Mouse (Mus musculus) olfactory bulb, adult 2 months (tissue): ENCODE measurements around the gene Fam172a. TPM values are rescaled to one million over a fixed set of nuclear protein-coding genes. Genes with fewer than 3 reads are reported as not detected.

Source experiments
- H3K27ac ChIP-seq: fragments of 200-500 bp; 2 replicates; pipeline ENCODE4 v1.5.1; 2012; ENCODE audit warnings: low read depth, low read length; ENCODE audit not compliant: insufficient read depth
- H3K4me1 ChIP-seq: fragments of 200-500 bp; 2 replicates; pipeline ENCODE4 v1.6.1; 2012; ENCODE audit warnings: low read length; ENCODE audit not compliant: control insufficient read depth, insufficient read depth
- H3K4me3 ChIP-seq: fragments of 200-500 bp; 2 replicates; pipeline ENCODE4 v1.5.1; 2012; ENCODE audit warnings: mild to moderate bottlenecking, low read depth, low read length, moderate library complexity; ENCODE audit not compliant: insufficient read depth
- CTCF ChIP-seq: fragments of 200-500 bp; IDR thresholded peaks from 2 replicates; pipeline ENCODE4 v1.5.1; 2012; ENCODE audit warnings: low read depth, mild to moderate bottlenecking, low read length, moderate library complexity; ENCODE audit not compliant: insufficient read depth
- POLR2A ChIP-seq: fragments of 200-500 bp; IDR thresholded peaks from 2 replicates; pipeline ENCODE4 v1.6.1; 2012; ENCODE audit warnings: mild to moderate bottlenecking, low read depth, low read length, moderate library complexity; ENCODE audit not compliant: insufficient read depth
- WGBS: fragments of 180-500 bp; shearing (Covaris S2); methylation state at CpG from one replicate; pipeline ENCODE4 v1.1.7; 2018; 5-methylcytosine and 5-hydroxymethylcytosine counted together
- polyA plus RNA-seq: library from polyadenylated mRNA; stranded (reverse); fragments of >200 nt; gene quantifications from 2 replicates; pipeline ENCODE4 v1.2.4, GENCODE M21; 2012; ENCODE audit warnings: low replicate concordance; ENCODE audit not compliant: missing spikeins, insufficient read depth, insufficient read length

The Fam172a gene
- polyA plus RNA-seq, 1 experiment: not detected

DNA sequence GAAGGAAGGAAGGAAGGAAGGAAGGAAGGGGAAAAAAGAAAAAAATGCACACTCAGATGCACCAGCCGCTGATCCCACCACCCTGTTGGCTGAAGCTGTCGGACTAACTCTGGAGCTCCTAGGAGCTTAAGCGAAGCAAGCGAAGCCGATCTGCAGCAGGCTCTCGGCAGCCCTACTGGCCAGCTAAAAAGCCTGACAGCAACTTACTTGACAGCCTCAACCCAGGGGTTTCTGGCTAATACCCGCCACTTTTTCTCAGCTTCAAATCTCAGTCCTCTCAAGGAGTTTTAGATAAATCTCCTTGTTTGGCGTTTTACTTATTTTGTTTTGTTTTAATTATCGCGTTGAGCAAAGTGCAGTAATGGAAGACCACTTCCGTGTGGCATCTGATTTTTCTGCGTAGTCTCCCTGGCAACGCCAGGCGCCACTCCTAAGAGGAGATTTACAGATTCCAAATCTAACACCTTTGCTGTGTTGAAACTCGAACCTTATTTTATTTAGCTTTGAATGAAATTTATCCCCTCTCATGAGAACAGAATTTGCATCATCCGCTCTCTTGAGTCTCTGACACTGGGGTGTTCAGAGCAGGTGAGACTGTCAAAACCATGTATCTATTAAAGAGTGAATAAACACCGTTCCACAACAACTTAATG is 470.3 kb downstream of the Fam172a start:
- 7% methylated on average over 17 of the region's 17 CpGs for WGBS
- no peak overlapping the region for H3K27ac ChIP-seq

DNA sequence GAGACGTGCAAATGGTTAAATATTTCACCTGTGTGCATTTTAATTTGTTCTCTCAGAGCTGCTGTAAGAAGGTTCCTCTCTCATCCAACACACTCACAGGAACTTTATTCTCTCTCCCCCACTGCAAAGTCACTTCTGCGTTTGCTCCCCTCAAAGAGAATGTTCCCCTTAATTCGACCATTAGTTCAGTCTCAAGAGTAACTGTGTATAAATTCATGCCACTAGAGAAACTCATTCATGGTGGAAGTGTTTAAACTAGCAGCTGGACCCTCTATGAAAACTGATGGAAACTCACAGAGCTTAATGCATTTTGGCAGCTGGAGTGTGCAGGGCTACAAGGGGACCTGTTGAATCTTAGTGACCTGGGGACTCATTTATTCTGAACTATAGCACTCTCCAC is 471.0 kb downstream of the Fam172a start:
- TF ChIP-seq CTCF (no peak), POLR2A (no peak)
- Histone ChIP-seq H3K4me3 (no peak overlapping the region), H3K4me1 (no peaks in the 10 kb centered on the region), H3K27ac (no peak overlapping the region)
- 31% methylated on average over 3 of the region's 3 CpGs for WGBS

More for the DNA sequence above, 470.3 kb downstream of the Fam172a start:
- no peaks in the 10 kb centered on the region for H3K4me1 ChIP-seq
- TF ChIP-seq CTCF: no peak
- no peak for TF ChIP-seq POLR2A
- H3K4me3 ChIP-seq: no peak overlapping the region

DNA sequence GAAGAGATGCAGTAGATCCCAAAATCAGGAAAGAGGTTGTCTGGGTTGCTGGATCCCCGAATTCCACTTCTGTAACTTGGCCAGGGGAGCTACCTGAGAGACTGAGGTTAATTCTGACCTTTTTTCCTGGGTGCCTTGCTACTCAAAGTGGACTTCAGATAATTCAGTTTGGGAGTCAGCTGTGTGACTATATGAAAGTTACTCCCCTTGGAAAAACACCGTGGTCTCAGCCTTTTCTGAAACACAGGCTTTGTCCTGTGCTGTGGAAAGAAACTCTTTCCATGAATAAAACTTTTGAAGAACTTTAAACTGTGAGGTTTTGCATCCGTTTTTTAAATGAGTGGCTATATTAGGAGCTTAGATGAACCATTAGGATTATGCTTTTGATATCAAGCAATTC is 472.4 kb downstream of the Fam172a start:
- H3K27ac ChIP-seq: no peak overlapping the region
- no peak for TF ChIP-seq POLR2A
- no peak for TF ChIP-seq CTCF
- 24% methylated on average over 3 of the region's 3 CpGs for WGBS
- peaks cover under 1% of the 10 kb centered on the region; the same call in 1 of the 2 replicates for H3K4me1 ChIP-seq
- no peak overlapping the region for H3K4me3 ChIP-seq

DNA sequence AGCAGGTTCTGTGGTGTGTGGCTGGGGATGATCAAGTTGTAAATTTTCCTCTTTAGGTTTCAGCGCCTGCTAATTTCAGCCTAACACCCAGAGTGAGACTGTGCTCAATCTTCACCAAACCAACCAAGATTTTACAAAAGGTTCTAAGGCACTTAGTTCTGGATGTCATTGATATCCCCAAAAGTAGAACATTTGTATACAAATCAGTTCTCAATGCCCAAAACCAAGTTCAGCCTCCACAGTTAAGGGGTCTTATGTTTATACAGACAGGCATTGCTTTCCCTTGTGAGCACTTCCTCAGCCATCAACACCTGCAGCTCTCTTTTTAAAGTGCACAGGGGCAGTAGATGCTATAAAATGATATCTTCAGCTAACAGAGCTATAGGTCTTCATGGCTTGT is 473.1 kb downstream of the Fam172a start:
- Histone ChIP-seq H3K27ac (no peak overlapping the region), H3K4me3 (no peak overlapping the region), H3K4me1 (peaks cover 4% of the 10 kb centered on the region; the same call in 1 of the 2 replicates)
- 30% methylated on average over 1 of the region's 1 CpGs for WGBS
- TF ChIP-seq CTCF (no peak), POLR2A (no peak)

DNA sequence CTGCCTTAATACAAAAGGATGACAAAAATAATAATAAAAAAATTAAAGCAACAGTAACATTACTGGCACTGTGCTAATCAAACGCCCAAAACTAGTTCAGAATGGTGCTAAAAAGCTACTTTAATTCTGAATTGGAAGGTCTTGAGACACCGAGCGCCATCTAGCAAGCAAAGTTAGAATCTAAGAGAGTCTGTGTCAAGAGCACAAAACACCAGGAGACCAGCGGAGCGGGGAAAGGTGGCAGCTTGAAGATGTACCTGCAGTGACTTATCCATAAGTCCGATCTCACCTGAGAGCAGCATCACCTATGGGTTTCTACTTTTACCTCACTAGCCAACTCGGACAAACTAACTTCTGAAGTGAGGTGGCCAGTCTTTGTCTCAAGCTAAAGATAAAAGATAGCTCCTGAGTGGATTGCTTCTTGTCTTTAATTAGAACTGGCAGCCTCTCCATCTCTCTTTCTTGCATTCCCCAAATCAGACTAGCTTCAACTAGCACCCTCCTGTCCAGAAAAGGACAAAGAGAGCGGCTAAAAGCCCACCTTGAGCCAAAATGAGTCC is 474.1 kb downstream of the Fam172a start:
- Histone ChIP-seq H3K4me3 (no peak overlapping the region), H3K27ac (no peak overlapping the region), H3K4me1 (peaks cover 4% of the 10 kb centered on the region; the same call in 1 of the 2 replicates)
- WGBS: 7% methylated on average over 8 of the region's 8 CpGs
- TF ChIP-seq CTCF (no peak), POLR2A (no peak)

DNA sequence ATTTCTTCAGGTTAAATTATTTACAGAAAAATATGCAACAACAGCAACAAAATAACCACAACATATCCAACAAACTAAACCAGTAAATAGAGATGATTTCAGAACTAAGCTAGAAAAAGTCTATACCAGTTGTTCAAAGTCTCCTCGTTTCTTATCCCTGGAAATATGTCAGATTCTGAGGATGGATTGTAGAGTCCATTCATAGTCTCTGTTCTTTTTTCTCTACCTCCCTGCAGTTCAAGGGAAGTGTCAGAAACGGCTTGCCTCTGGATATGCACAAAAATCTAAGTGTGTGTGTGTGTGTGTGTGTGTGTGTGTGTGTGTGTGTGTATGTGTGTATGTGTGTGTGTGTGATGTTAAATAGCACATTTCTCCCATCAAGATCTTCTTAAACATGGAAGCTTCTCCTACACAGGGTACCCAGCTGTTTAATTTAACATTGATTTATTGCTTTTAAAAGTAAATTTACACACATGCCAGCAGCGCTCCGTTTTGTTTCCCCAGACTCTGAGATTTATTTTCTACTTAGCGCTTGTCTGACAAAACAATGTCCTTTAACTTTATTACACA is 475.6 kb downstream of the Fam172a start:
- TF ChIP-seq CTCF (no peak), POLR2A (no peak)
- 40% methylated on average over 5 of the region's 5 CpGs for WGBS
- Histone ChIP-seq H3K4me1 (peaks cover 4% of the 10 kb centered on the region; the same call in 1 of the 2 replicates), H3K27ac (no peak overlapping the region), H3K4me3 (no peak overlapping the region)

DNA sequence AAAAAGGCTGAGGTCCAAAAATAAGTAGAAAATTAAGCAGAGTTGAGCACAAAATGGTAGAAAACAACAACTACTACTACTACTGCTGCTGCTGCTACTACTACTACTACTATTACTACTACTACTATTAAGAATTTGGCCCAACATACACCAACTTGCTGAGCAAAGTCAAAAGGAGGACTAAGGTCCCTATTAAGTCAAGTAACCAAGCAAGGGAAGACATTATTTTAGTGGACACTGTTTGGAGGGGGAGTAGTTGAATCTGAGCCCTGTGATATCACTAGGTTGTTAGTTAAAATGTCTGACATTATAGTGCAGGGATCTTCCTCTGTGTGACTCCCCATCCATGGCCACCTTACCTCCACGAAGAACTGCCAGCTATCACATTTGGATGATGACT is 476.2 kb downstream of the Fam172a start:
- TF ChIP-seq POLR2A (no peak), CTCF (no peak)
- Histone ChIP-seq H3K27ac (no peak overlapping the region), H3K4me1 (peaks cover 4% of the 10 kb centered on the region; the same call in 1 of the 2 replicates), H3K4me3 (no peak overlapping the region)
- WGBS: 16% methylated on average over 1 of the region's 1 CpGs

DNA sequence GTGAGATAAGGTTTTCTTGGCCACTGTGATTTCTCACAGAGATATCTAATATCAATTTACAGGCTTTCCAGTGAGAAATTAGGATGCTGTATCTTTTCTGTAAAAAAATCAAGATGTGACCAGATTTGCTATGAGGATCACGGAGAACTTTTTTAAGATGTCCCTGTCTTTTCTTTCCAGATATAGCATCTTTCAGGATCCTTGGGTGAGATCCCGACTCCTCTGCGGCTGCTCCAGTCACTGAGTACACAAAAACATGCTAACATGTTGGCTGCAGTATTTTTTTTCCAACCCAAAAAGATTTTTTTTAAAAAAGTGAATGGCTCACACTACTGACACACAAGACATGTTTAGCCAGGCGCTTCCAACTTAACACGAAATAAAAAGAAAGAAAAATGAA is 476.9 kb downstream of the Fam172a start:
- WGBS: 28% methylated on average over 5 of the region's 5 CpGs
- no peak for TF ChIP-seq CTCF
- TF ChIP-seq POLR2A: no peak
- Histone ChIP-seq H3K4me3 (no peak overlapping the region), H3K4me1 (peaks cover 4% of the 10 kb centered on the region; the same call in 1 of the 2 replicates), H3K27ac (no peak overlapping the region)

DNA sequence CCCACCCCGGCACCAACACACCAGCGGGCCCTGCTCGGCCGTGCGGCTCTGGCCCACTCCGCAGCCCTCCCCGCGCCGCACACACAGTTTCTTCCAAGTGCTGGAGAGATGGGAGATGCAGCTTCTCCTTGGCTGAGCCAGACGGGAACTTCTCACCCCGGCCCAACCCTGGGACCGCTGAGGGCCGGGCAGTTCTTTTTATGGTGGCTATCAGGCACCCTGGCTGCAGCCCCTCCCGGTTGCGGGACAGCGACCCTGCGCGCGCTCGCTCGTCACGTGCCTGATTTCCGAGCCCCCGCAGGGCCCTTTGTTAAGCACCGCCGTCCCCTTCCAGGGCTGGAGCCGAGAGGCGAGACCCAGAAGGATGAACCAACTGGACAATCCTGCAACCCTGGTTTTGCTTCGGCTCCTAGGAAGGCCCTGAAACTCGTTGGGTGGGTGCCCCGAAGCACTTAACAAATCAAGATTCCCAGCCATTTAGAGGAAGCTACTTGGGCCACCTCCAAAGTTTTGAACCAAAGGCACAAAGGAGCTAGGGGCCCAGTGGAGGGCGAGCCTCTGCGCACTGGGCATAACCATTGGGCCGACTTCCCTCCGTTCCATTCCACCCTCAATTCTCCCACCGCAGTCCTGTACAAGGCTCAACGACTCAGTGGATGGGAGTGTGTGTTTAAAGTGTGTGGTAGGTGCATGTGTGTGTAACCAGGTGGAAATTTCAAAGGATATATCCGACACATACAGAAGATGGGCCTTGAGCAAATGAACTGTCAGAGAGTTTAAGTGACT is 477.7 kb downstream of the Fam172a start:
- Histone ChIP-seq H3K4me1 (peaks cover 4% of the 10 kb centered on the region; the same call in 1 of the 2 replicates), H3K4me3 (peak overlapping the region; percentile 24; the same call in 1 of the 2 replicates), H3K27ac (no peak overlapping the region)
- WGBS: 13% methylated on average over 38 of the region's 38 CpGs
- no peak for TF ChIP-seq POLR2A
- no peak for TF ChIP-seq CTCF
